Mouse (Mus musculus): ENCODE measurements around the gene Nbeal1. TPM values are rescaled to one million over a fixed set of nuclear protein-coding genes. Genes with fewer than 3 reads are reported as not detected.
"Not testable (repeated sequence)": the region's sequence is repeated elsewhere in the genome, so short reads cannot be mapped to it uniquely, and the experiment has no call there.

Gene Nbeal1
- polyA plus RNA-seq (2016; fragmentation: Nextera tagmentation; extraction: Ambion mirVana): 12.1 and 12.8 TPM in 2 replicates

- Histone ChIP-seq H3K27ac (replicated peaks) (peak within 1 kb of the TSS; percentile 94), H3K9ac (replicated peaks) (peak within 1 kb of the TSS; percentile 81), H3K4me1 (peaks cover 10% of the 10 kb centered on the region), H3K4me3 (peak within 1 kb of the TSS; percentile 89), H3K9me3 (no peaks in the 10 kb centered on the region), H3K4me2 (replicated peaks) (peak within 1 kb of the TSS; percentile 64), H3K27me3 (no peaks in the 10 kb centered on the region), H3K36me3 (no peaks in the 10 kb centered on the region)
- ATAC-seq (ENCODE audit: low FRiP score, low read depth): peak; percentile 98
- WGBS: 1% methylated on average over 69 of the region's 74 CpGs
Observed at GRCm38 (mm10) chr1:60179932-60180783, at the start of gene Nbeal1. Gene Nbeal1, plus strand, starts transcription at chr1:60180599.

GRCm38 (mm10) chr1:60137346-60137745, 43.1 kb upstream of the Nbeal1 start:
- no peaks in the 10 kb centered on the region for H3K36me3 ChIP-seq
- H3K4me2 ChIP-seq (replicated peaks): no peak overlapping the region
- no peak overlapping the region for H3K9ac ChIP-seq (replicated peaks)
- H3K27ac ChIP-seq (replicated peaks): no peak overlapping the region
- H3K27me3 ChIP-seq: no peaks in the 10 kb centered on the region
- no peaks in the 10 kb centered on the region for H3K4me1 ChIP-seq
- no peaks in the 10 kb centered on the region for H3K9me3 ChIP-seq
- no peak for ATAC-seq (ENCODE audit: low FRiP score, low read depth)
- 43% methylated on average over 9 of the region's 9 CpGs for WGBS
- H3K4me3 ChIP-seq: no peak overlapping the region

GRCm38 (mm10) chr1:60152700-60153099, 27.7 kb upstream of the Nbeal1 start:
- Histone ChIP-seq H3K9me3 (no peaks in the 10 kb centered on the region), H3K4me2 (replicated peaks) (no peak overlapping the region), H3K36me3 (0 out of 2 replicates have a peak, but pooled peaks cover 3% of the 10 kb centered on the region), H3K27me3 (no peaks in the 10 kb centered on the region), H3K9ac (replicated peaks) (no peak overlapping the region), H3K27ac (replicated peaks) (no peak overlapping the region), H3K4me1 (no peaks in the 10 kb centered on the region), H3K4me3 (no peak overlapping the region)
- no peak for ATAC-seq (ENCODE audit: low FRiP score, low read depth)
- 74% methylated on average over 5 of the region's 5 CpGs for WGBS

- 87% methylated on average over 7 of the region's 7 CpGs for WGBS
- Histone ChIP-seq H3K27me3 (no peaks in the 10 kb centered on the region), H3K9me3 (no peaks in the 10 kb centered on the region), H3K4me1 (no peaks in the 10 kb centered on the region), H3K4me3 (no peak overlapping the region), H3K27ac (replicated peaks) (no peak overlapping the region), H3K4me2 (replicated peaks) (no peak overlapping the region), H3K9ac (replicated peaks) (no peak overlapping the region), H3K36me3 (no peaks in the 10 kb centered on the region)
- ATAC-seq (ENCODE audit: low FRiP score, low read depth): no peak
Observed at GRCm38 (mm10) chr1:60156651-60157050, 23.7 kb upstream of the Nbeal1 start.

GRCm38 (mm10) chr1:60158411-60158810, 22.0 kb upstream of the Nbeal1 start:
- Histone ChIP-seq H3K4me2 (replicated peaks) (no peak overlapping the region), H3K4me3 (no peak overlapping the region), H3K27ac (replicated peaks) (no peak overlapping the region), H3K36me3 (no peaks in the 10 kb centered on the region), H3K4me1 (no peaks in the 10 kb centered on the region), H3K9ac (replicated peaks) (no peak overlapping the region), H3K27me3 (no peaks in the 10 kb centered on the region), H3K9me3 (no peaks in the 10 kb centered on the region)
- ATAC-seq (ENCODE audit: low FRiP score, low read depth): no peak
- WGBS: 65% methylated on average over 3 of the region's 3 CpGs

GRCm38 (mm10) chr1:60163676-60164075, 16.7 kb upstream of the Nbeal1 start:
- no peak for ATAC-seq (ENCODE audit: low FRiP score, low read depth)
- no peak overlapping the region for H3K9ac ChIP-seq (replicated peaks)

GRCm38 (mm10) chr1:60169626-60170025, 10.8 kb upstream of the Nbeal1 start:
- no peak for ATAC-seq (ENCODE audit: low FRiP score, low read depth)
- H3K4me3 ChIP-seq: no peak overlapping the region
- no peaks in the 10 kb centered on the region for H3K9me3 ChIP-seq
- H3K27me3 ChIP-seq: no peaks in the 10 kb centered on the region
- H3K36me3 ChIP-seq: no peaks in the 10 kb centered on the region
- no peaks in the 10 kb centered on the region for H3K4me1 ChIP-seq
- H3K4me2 ChIP-seq (replicated peaks): no peak overlapping the region
- 74% methylated on average over 2 of the region's 2 CpGs for WGBS
- H3K27ac ChIP-seq (replicated peaks): no peak overlapping the region
- H3K9ac ChIP-seq (replicated peaks): no peak overlapping the region

More at GRCm38 (mm10) chr1:60163676-60164075, 16.7 kb upstream of the Nbeal1 start:
- H3K9me3 ChIP-seq: no peaks in the 10 kb centered on the region
- H3K4me1 ChIP-seq: no peaks in the 10 kb centered on the region
- no peaks in the 10 kb centered on the region for H3K36me3 ChIP-seq
- no peaks in the 10 kb centered on the region for H3K27me3 ChIP-seq
- 87% methylated on average over 3 of the region's 3 CpGs for WGBS
- no peak overlapping the region for H3K4me3 ChIP-seq
- H3K27ac ChIP-seq (replicated peaks): no peak overlapping the region
- no peak overlapping the region for H3K4me2 ChIP-seq (replicated peaks)

GRCm38 (mm10) chr1:60170251-60170650, 10.1 kb upstream of the Nbeal1 start:
- Histone ChIP-seq H3K4me3 (no peak overlapping the region), H3K9me3 (no peaks in the 10 kb centered on the region), H3K4me1 (no peaks in the 10 kb centered on the region), H3K27me3 (no peaks in the 10 kb centered on the region), H3K36me3 (no peaks in the 10 kb centered on the region), H3K27ac (replicated peaks) (no peak overlapping the region), H3K4me2 (replicated peaks) (no peak overlapping the region), H3K9ac (replicated peaks) (no peak overlapping the region)
- WGBS: 81% methylated on average over 2 of the region's 2 CpGs
- ATAC-seq (ENCODE audit: low FRiP score, low read depth): no peak

- Histone ChIP-seq H3K4me1 (no peaks in the 10 kb centered on the region), H3K4me3 (no peak overlapping the region), H3K27ac (replicated peaks) (no peak overlapping the region), H3K9ac (replicated peaks) (no peak overlapping the region), H3K27me3 (no peaks in the 10 kb centered on the region), H3K4me2 (replicated peaks) (no peak overlapping the region), H3K36me3 (no peaks in the 10 kb centered on the region), H3K9me3 (no peaks in the 10 kb centered on the region)
- ATAC-seq (ENCODE audit: low FRiP score, low read depth): no peak
- WGBS: 84% methylated on average over 3 of the region's 3 CpGs
Observed at GRCm38 (mm10) chr1:60173119-60173518, 7.3 kb upstream of the Nbeal1 start.

GRCm38 (mm10) chr1:60177814-60178213, 2.6 kb upstream of the Nbeal1 start:
- H3K9ac ChIP-seq (replicated peaks); H3K4me3 ChIP-seq; ATAC-seq (ENCODE audit: low FRiP score, low read depth); H3K9me3 ChIP-seq; H3K27me3 ChIP-seq; H3K4me1 ChIP-seq; H3K4me2 ChIP-seq (replicated peaks); H3K27ac ChIP-seq (replicated peaks); H3K36me3 ChIP-seq: not testable (repeated sequence)
- 88% methylated on average over 1 of the region's 1 CpGs for WGBS

GRCm38 (mm10) chr1:60179376-60179775, 1.0 kb upstream of the Nbeal1 start:
- ATAC-seq (ENCODE audit: low FRiP score, low read depth): no peak
- Histone ChIP-seq H3K4me3 (peak overlapping the region; percentile 89), H3K27me3 (no peaks in the 10 kb centered on the region), H3K4me2 (replicated peaks) (peak overlapping the region; percentile 64), H3K27ac (replicated peaks) (no peak overlapping the region), H3K9ac (replicated peaks) (no peak overlapping the region; the same call in 1 of the 2 replicates), H3K4me1 (peaks cover 10% of the 10 kb centered on the region), H3K9me3 (no peaks in the 10 kb centered on the region), H3K36me3 (no peaks in the 10 kb centered on the region)
- 24% methylated on average over 4 of the region's 4 CpGs for WGBS

GRCm38 (mm10) chr1:60180784-60181221, 404 bp downstream of the Nbeal1 start:
- H3K4me2 ChIP-seq (replicated peaks): peak overlapping the region; percentile 64
- WGBS: under 1% methylated on average over 29 of the region's 30 CpGs
- no peaks in the 10 kb centered on the region for H3K27me3 ChIP-seq
- peaks cover 10% of the 10 kb centered on the region for H3K4me1 ChIP-seq
- H3K27ac ChIP-seq (replicated peaks): peak overlapping the region; percentile 94
- peak overlapping the region; percentile 81 for H3K9ac ChIP-seq (replicated peaks)
- H3K36me3 ChIP-seq: no peaks in the 10 kb centered on the region
- ATAC-seq (ENCODE audit: low FRiP score, low read depth): peak; percentile 90
- H3K4me3 ChIP-seq: peak overlapping the region; percentile 89
- no peaks in the 10 kb centered on the region for H3K9me3 ChIP-seq
